Mouse (Mus musculus): ENCODE data around the gene Serpinb1c.
"Not testable (repeated sequence)": the region's sequence is repeated elsewhere in the genome, so short reads cannot be mapped to it uniquely, and the experiment has no call there.

Serpinb1c gene

DNA sequence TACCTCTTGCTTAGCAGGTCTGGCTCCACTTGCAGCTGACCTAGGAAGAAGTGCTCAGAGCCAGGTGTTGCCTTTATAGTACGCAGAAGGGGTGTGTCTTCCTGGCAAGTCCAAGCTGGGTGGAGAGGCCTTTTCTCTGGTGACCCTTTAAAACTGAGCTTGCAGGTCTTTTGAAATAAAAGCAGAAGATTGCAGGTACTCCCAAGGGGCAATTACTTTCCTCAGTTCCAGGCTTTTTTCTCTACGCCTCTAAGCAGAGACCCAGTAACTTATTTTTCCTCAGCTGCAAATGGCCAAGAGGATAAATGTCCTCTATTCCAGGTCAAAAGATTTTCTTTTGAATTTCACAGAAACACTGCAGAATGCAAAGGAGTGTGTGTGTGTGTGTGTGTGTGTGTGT is at the start of gene Serpinb1c:
Serpinb1c (minus strand) TSS at position 101 of the 400 bp plus-strand sequence.
- no peak for DNase-seq (ENCODE audit: low read depth, low spot score)

DNA sequence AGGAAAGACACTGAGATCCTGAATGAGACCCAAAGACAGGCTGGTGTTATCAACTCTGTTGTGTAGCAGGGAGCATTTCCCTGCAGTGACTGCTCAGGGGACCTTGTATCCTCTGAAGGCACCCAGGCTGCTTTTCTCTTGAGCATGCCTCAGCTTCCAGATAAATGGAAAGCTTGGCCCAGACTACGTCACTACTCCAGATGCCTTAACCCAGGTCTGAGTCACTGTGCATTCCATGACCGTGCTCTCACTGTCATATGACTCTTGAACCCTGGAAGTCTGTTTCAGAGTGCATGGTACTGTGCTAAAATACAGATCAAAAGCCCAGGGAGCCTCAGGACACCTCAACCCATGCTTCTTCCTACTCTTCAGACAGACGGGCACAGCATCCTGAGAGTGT is 41.2 kb upstream of the Serpinb1c start:
- DNase-seq (ENCODE audit: low read depth, low spot score), result not testable (repeated sequence)

DNA sequence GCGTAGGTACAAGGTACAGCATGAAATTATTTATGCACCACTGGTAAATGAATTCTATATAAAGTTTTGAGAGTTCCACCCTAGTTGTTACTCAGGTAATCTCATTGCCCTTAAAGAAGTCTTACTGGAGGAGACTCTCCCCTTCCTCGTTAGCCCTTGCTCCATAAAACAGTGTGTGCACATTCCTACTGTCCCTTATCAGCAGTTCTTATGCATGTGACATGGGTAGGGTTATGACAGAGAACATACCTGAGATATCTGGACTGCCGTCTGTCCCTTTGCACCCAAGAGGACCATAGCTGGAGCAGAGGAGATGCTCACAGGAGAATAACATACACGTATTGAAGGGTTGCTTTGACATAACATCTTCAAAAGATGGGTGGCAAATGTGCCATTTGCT is 40.3 kb upstream of the Serpinb1c start:
- not testable (repeated sequence) for DNase-seq (ENCODE audit: low read depth, low spot score)

DNA sequence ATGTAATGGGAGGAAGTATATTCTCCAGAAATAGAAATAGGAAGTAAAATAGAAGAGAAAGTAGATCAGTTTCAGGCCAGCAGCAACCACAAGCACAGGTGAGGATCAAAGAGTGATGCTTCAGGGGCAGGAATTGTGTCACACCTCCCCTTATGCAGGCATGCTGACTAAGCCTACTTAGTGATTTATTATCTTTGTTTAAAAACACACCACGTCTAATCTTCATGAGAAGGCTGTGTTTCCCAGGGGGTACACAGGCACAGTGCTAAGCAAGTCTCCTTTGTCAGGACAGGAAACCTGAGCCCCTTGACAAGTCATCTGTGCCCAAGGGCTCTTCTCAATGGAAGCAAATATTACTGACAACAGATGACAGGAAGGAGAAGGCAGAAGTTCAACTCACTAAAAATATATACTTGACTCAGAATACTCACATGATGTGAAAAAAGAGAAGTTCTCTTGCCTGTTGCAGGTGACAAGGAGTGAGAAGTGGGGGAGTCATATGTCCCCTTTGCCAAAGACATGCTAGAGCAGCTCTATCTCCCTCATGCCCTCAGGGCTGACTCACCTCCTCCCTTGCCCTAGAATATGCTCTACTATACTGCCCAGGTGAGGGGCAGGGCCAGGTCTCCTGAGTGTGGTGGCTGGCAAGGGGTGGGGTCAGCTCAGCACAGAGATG is 36.8 kb upstream of the Serpinb1c start:
- peak; percentile 88 for DNase-seq (ENCODE audit: low read depth, low spot score)

DNA sequence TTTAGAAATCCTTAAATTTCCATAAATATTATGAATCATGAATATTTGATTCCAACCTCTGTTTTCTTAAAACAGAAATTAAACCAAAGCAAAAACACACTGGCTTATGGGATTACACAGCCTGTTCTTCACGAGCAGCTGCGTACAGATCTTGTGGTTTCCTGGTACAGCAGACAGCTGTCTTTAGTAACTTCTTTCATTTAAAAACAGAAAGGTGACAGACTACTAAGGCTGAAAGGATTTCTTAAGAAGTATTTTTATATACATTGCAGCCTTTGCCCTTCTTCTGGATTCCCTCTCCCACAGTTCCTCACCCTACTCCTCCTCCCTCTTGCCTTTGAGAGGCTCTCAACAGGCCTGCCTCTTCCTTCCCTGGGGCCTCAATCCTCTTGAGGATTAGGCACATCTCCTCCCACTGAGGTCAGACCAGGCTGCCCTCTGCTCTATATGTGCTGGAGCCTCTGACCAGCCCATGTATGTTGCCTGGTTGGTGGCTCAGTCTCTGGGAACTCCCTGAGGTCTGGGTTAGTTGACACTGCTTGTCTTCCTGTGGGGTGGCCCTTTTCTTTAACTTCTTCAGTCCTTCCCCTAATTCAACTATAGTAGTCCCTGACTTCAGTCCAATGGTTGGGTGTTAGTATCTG is 31.2 kb upstream of the Serpinb1c start:
- DNase-seq (ENCODE audit: low read depth, low spot score), result peak; percentile 71

DNA sequence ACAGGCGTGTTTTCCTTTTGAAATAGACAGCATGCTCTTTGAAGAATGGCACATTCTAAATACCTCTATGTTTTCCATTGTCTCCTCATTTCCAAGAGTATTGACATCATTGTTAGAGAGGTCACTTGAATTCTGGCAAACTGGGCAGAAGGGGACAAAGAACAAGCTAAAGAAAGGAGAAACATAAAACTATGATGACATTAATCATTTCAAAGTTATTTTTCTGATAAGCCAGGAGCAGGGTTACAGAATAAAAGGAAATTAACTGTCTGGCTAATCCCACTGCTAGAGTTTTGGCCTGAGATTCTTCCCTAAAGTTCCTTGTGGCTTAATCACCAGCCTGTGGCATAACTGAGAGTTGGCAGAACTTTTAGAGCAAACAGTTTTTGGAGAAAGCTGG is 29.2 kb upstream of the Serpinb1c start:
- no peak for DNase-seq (ENCODE audit: low read depth, low spot score)

DNA sequence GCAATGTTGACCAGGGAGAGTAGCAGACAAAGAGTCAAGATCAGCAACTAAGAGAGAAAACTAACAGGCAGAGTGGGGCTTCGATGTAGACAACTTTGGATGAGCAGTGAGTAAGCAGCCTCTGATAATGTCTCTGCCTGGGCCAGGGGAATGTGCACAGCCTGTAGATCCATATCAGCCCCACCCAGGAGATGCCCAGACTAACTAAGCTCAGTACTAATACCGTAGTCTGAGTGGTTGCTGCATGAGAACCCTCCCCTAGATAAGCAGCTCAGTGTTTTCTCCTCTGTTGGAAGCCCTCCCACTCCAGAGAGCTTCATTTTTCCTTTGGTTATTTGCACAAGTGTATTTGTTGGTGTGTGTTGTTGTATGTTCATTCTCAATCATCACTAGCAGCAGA is 28.6 kb upstream of the Serpinb1c start:
- no peak for DNase-seq (ENCODE audit: low read depth, low spot score)

DNA sequence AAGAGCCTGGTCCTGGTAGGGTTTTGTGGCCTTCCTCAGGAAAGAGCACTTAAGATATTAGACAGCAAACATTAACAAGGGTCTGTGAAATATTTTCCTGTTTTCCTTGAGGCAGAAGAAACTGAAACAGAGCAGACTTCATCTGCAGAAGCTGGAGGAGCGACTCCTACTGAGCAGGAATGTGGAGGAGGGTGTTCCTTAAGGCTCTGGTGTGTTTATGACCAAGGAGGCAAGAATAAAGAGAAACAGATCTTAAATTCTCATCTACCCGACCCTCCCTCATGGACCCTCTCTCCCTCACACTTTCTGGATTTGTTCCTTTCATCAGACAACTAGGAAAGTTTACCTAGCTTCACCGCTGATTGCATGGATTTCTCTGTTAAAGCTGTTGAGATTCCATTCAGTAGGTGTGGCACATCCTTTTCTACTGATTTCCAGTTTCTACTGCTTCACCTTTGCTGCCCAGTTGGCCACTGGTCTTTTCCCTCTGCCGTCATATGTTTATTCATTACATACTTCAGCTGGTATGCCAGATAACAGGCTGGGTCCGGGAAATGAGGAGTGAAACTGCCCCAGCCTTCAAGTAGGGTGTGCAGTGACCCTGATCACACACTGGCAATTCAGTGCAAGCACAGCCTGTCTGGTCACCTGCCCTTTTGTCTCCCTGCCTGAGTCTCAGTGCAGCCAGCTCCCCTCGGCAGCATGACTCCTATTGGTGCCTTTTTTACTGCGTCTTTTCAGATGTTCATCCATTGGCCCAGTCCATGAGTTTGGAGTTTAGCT is 26.8 kb upstream of the Serpinb1c start:
- DNase-seq (ENCODE audit: low read depth, low spot score), result no peak

DNA sequence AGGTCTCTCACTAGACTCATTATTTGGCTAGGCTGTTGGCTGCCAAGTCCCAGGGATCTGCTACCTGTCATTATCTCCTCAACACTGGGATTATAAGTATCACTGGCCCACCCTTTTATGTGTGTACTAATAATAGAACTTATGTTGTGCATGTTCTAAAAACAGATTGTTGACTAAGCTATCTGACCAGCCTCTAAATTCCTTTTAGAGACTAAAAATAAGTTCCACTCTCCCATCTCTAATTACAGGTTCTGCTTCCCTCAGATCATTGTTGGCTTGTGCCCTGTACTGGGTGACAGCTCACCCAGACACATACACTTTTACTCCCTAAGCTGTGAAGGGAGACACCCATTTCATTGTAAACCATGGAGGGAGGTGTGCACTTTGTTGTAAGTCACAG is 24.6 kb upstream of the Serpinb1c start:
- DNase-seq (ENCODE audit: low read depth, low spot score), result no peak

DNA sequence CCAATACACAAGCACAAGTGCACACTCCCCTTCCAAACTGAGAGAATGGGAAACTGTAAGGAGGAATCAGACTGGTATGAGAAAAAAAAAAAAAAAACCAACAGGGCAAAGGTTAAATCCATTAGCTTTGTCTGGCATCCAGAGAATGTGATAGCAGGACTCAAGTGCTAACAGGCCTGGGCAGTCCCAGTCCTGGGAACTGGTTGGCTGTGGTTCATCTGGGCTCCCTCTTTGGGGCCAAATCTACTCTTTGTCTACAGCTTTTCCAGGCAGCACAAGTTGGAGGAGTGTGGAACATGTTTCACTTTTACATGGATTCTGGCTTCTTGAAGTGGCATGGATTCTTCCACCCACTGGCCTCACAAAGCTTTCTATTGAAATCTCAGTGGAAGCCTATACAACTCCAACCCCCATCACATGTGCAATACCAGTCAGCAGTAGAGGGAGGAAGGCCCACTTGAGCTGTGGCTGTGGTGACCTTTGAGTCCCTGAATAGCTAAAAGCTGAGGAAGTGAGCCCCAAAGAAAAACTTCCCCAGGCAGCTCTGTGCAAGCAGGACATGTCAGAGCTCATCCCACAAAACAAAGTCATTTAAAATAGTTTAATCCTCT is 14.9 kb upstream of the Serpinb1c start:
- peak; percentile 37 for DNase-seq (ENCODE audit: low read depth, low spot score)

DNA sequence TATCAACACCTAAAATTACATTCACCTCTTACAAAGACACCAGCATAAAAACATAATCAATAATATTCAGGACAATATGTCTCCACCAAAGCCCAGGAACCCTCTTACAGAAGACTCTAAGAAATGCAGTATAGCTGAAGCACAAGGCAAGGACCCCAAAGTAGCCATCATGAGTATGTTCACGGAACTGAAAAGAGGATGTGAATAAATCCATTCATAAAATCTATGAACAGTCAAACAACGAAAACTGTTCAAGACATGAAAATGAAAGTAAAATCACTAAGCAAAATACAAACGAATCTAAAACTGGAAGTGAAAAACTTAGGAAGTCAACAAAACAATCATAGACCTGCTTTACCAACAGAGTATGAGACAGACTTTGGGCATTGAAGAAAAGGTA is 10.2 kb upstream of the Serpinb1c start:
- DNase-seq (ENCODE audit: low read depth, low spot score), result peak; percentile 68

DNA sequence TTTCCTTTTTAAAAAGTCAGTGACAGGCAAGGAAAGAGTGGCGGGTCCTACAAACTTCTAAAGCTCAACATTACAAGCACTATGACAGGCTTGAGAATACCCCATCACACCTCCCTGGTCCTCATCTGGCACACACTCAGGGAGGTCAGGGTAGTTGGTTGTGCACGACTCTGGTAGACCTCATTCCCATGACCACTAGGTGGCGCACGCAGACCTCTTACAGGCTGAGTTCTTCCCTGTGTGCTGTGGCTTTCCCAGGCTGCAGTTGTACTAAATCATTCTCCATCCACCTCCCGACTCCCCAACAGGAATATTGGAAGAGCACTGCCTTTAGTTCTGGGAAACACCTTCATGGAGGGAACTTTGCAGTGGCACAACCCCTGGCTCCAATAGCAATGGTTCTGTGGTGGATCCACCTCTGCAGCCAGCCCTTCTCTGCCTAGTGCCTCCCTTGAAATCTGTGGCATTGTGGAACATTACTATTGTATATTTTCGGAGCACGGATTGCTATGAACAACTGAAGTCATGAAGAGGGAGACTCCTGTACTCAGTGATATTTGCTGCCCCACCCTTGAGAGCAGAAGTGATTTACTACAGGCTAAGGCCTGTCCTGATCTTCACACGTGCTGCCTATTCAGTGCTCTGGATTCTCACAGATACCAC is 5.3 kb upstream of the Serpinb1c start:
- peak; percentile 85 for DNase-seq (ENCODE audit: low read depth, low spot score)

DNA sequence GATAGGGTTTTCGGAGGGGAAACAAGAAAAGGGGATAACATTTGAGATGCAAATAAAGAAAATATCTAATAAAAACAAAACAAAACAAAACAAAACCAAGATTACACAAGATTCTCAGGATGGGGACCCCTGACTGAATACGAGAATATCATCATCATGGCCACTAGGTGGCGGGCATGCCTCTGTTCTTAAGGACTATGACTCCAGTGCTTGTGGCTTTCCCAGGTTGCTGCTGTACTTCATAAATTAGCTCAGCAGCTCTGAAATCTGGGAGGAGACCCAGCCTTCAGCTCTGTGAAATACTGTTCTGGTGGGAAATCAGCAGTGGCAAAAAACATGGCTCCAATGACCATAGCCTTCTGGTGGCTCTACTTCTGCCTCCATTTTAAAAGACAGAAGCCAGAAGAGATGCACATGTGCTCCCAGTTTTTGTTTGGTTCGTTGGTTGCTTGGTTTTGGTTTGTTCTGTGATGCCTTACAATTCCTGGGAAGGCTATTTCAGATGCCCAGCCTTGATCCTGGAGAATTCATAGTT is 4.5 kb upstream of the Serpinb1c start:
- peak; percentile 79 for DNase-seq (ENCODE audit: low read depth, low spot score)

DNA sequence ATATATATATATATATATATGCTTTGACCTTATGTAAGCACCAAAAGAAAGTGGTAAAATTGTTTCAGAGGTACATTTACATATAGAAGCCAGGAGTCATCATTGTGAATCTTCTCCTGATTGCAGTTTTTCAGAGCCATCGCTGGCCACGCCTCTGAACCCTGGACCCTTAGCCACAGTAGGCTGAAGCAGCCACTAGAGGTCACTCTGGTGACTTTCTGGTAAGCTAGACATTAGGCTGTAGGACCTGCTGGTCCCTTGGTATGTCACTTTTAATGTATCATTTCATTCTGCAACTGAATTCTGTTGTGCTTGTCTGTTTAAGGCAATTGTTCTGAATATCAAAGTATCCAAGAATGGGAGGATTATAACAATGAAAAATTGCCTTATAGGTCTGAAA is 2.6 kb upstream of the Serpinb1c start:
- peak; percentile 78 for DNase-seq (ENCODE audit: low read depth, low spot score)

DNA sequence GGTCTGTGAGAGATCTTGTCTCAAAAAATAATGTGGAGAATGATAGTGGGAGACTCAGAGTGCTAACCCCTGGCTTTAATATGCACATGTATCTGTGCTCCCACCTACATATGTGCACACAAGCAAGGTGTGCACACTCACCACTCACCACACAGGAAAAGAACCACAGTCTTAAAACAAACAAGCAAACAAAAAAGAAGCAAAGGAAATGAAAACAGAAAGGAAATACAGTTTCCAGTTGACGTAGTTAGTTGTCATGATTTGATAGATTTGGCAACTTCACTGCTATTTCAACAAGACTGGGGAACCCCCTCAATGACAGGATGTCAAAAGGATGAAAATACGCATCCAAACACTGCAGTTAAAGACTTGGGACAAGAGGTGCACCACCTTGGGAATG is 1.1 kb upstream of the Serpinb1c start:
- not testable (repeated sequence) for DNase-seq (ENCODE audit: low read depth, low spot score)

DNA sequence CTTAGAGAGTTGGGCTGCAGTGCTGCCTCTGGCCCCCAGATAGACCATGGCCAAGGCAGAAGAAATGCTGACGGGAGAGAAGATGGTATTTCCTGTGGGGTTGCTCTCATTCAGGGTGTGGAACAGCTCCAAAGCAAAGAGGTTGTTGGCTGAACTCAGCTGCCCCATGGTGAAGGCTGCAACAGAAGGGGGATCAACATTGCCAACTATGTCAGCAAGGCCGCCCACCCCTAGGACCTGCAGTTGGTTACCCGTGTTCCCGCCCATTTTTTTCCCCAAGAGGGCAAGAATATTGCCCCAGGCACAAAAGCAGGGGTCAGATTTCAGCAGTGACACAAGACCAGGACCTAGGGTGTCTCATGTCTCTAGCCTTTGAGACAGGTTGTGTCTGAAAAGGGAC is 1.1 kb downstream of the Serpinb1c start:
- no peak for DNase-seq (ENCODE audit: low read depth, low spot score)

DNA sequence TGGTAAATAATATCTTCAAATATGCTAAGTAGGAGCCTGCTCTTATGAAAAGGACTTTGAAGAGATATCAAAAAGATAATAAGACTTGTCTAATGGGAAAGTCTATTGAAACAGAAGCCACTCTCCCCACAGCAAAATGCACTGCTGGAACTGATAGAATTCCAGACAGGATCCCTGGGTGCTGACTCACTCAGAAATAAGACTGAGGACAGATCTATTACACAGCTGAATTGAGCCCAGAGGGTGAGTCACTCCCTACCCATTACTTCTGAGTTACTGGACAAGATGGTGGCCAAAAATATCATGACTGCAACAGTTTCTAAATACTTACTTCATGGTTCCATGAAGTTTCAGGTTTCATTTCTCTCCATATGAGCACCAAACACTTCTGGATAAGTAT is 13.3 kb downstream of the Serpinb1c start:
- DNase-seq (ENCODE audit: low read depth, low spot score), result no peak

DNA sequence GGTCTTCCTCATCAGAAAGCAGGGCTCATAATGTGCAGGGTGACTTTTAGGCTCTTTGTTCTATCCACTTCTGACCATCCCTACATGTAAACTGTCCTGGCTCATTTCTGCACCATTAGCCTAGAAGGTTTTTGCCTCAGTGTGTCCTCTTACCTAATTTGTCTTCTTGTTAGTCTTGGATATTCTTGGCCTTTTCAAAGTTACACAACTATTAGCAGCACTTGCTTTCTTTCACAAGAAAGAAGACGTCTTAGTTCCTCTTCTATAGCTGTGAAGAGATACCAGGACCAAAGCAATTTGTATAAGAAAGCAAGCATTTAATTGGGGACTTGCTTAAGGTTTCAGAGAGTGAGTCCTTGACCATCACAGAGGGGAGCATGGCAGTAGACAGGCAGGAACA is 24.1 kb downstream of the Serpinb1c start:
- no peak for DNase-seq (ENCODE audit: low read depth, low spot score)

DNA sequence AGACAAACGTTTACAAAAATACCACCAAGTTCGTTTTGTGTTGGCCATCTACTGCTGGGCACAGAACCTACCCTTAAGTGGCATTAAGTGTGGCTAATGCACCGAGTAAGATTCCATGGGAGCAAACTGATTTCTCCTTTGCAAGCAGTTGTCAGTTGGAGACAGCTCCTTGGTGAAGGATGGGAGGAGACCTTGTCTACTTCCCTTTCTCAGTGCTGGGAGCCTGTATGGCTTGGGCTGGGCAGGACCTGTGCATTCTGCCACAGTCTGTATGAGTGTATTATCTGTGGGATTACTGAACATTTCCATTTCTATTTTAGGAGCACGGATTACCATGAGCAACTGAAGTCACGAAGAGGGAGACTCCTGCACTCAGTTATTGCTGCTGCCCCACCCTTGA is 29.2 kb downstream of the Serpinb1c start:
- no peak for DNase-seq (ENCODE audit: low read depth, low spot score)

DNA sequence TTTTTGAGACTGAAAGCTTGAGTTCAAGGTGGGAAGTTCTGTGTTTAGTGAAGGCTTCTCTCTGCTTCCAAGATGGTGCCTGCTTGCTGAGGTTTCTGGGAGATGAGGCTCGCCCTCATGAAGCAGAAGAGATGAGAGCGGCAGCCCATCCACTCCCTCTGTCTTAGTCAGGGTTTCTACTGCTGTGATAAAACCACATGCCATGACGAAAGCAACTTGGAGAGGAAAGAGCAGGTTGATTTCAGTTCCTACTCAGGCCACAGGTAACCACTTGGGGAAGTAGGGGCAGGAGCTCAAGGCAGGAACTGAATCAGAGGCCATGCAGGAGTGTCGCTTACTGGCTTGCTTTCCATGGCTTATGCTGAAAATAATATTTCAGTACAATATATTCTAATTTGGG is 29.8 kb downstream of the Serpinb1c start:
- peak; percentile 53 for DNase-seq (ENCODE audit: low read depth, low spot score)

DNA sequence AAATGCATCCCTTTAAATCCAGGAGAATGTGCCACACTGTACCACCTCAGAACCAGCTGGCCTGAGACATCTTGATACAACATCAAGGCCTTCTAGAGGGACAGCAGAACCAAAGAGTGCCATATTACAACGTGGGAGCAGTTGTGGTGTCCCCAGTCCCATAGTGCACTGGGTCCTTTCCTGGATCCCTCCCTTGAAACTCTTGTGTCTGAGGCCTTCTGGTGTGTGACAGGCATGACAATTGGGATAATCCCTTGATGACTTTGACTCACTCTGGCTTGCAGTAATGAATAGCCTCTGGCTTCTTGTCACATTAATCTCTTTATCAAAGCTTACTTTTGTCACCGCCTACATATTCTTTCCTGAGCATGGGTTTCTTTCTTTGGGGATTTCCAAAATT is 31.0 kb downstream of the Serpinb1c start:
- no peak for DNase-seq (ENCODE audit: low read depth, low spot score)

DNA sequence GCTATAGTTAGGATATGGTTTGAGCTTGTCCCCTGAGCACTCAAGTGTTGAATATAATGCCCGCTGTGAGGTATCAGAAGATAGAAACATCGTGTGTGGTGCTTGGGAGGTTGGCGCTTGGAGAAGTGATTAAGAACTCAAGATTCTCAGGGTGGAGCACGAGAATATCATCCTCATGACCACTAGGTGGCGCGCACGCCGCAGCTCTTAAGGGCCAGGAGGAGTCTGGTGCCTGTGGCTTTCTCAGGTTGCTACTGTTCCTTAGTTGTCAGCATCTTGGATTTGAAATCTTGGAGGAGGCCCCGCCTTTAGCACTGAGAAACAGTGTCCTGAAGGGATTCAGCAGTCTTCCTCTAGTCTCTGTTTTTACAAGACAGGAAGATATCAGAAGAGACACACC is 31.5 kb downstream of the Serpinb1c start:
- DNase-seq (ENCODE audit: low read depth, low spot score), result peak; percentile 78
